Mouse (Mus musculus): ENCODE data around the gene Myo1c. TPM values are rescaled to one million over a fixed set of nuclear protein-coding genes. Genes with fewer than 3 reads are reported as not detected.
A peak's percentile ranks its signal among the peaks of the same experiment; 100 is the strongest.
"Not testable (repeated sequence)": the region's sequence is repeated elsewhere in the genome, so short reads cannot be mapped to it uniquely, and the experiment has no call there.

The Myo1c gene
- total RNA-seq, 2 experiments from 2014 or later: 4.2 to 6.0 TPM

DNA sequence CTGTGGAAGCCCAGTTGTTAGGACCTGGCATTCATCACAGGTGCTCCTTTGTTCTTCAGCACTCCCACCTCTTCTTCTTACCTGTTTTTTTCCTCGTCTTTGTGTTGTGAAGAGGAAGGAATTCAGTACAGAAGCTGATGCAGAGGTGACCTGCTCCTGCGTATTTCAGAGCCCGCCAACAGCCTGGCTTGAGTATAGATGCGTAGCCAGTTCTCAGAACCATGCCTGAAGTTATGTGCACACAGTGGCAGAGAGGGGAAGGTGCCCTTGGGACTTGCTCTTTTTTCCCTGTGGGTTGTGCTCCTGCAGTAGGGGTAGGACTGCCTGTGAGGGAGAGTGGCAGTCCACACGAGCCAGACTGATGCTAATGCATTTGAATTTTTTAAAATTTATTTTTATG, 43.3 kb downstream of the Myo1c start:
- no peak for ATAC-seq (replicated peaks; ENCODE audit: low FRiP score, poor library complexity, severe bottlenecking)

DNA sequence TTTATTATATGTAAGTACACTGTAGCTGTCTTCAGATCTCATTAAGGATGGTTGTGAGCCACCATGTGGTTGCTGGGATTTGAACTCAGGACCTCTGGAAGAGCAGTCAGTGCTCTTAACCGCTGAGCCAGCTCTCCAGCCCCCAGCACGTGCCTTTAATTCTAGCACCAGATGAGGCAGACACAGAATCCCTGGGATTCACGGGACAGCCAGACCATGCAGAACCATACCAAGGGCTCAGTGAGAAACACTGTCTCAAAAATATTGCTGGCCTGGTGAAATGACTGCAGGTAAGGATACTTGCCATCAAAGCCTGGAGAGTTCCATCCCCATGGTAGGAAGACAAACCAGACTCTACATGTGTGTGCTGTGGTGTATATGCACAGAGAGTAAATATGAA, 47.2 kb downstream of the Myo1c start:
- ATAC-seq (replicated peaks; ENCODE audit: low FRiP score, poor library complexity, severe bottlenecking): not testable (repeated sequence)

DNA sequence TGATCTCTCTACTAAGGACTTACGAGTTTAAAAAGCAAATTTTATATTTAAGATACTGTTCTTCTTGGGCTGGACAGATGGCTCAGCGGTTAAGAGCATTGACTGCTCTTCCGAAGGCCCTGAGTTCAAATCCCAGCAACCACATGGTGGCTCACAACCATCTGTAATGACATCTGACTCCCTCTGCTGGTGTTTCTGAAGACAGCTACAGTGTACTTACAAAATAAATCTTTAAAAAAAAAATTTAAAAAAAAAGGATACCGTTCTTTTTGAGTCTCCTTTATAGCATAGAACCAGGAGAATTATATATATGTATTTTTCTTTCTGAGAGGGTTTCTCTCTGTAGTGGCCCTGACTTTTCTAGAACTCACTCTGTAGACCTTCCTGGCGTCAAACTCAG, 50.3 kb downstream of the Myo1c start:
- no peak for ATAC-seq (replicated peaks; ENCODE audit: low FRiP score, poor library complexity, severe bottlenecking)

DNA sequence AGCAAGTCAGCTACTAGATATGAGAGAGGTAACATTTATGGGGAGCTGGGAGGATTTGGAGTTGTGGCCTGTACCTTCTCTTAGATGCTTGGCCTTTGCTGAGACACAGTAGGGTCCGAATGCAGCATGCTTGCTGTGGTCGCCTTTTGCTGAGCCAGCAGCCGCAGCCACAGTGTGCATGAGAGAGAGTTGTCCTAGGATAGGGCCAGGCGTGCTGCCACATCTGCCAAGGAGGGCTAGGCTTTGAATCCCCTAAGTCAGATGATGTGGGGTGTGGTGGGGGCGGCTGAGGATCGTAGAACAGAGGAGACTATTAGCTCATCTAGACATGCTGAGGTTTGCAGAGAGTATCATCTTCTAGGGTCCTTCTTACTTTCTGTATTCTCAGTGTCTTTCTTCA, 52.5 kb downstream of the Myo1c start:
- no peak for ATAC-seq (replicated peaks; ENCODE audit: low FRiP score, poor library complexity, severe bottlenecking)

DNA sequence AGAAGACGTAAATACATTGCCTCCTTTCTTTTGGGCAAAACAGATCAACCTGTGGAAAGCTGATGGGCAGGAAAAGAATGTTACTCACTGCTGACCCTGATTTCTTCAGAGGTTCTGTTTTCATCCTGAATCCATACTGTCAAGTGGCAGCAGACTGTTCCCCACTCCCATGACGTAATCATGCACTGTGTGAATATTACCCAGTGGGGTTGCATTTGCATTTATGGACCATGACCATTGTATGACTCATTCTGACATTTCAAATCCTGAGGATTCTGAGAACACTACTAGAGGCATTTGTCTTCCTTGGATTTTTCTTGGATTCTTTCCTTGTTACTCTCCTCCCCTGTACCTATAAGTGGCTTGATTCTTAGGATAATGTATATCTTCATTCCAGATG, 53.4 kb downstream of the Myo1c start:
- no peak for ATAC-seq (replicated peaks; ENCODE audit: low FRiP score, poor library complexity, severe bottlenecking)

DNA sequence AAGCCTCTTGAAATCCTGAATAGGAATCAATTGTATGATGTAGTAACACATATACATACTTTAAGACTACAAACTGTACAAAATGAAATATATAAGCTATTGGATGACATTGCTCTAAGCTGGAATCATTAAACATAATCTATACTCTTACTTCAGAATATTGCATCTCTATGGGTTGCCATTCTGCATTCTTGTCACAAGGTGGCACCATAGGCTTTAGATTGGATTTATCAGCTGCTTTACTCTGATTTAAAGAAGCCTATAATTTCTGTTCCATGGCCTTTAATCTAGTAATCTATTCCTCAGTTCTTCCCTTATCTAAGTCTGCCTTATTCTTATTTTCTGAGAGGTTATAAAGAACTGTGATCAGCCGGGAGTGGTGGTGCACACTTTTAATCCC, 63.6 kb downstream of the Myo1c start:
- peak; percentile 86 for ATAC-seq (replicated peaks; ENCODE audit: low FRiP score, poor library complexity, severe bottlenecking)

DNA sequence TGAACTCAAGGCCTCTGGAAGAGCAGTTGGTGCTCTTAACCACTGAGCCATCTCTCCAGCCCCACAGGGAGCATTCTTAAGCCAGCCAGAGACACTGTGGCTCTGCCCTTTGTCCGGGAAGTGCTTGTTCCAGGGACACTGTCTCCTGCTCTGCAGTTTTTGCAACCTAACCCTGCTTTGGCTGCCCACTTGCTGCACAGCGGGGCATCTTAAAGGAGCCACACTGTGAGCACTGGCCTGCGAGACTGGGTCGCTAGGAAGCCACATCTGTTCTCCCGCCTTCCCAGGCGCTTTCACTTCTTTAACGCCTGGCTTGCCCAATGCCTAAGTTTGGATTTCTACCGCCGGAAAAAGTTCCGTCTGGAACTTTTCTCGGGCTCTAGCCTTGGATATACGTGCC, 65.3 kb downstream of the Myo1c start:
- ATAC-seq (replicated peaks; ENCODE audit: low FRiP score, poor library complexity, severe bottlenecking): no peak

DNA sequence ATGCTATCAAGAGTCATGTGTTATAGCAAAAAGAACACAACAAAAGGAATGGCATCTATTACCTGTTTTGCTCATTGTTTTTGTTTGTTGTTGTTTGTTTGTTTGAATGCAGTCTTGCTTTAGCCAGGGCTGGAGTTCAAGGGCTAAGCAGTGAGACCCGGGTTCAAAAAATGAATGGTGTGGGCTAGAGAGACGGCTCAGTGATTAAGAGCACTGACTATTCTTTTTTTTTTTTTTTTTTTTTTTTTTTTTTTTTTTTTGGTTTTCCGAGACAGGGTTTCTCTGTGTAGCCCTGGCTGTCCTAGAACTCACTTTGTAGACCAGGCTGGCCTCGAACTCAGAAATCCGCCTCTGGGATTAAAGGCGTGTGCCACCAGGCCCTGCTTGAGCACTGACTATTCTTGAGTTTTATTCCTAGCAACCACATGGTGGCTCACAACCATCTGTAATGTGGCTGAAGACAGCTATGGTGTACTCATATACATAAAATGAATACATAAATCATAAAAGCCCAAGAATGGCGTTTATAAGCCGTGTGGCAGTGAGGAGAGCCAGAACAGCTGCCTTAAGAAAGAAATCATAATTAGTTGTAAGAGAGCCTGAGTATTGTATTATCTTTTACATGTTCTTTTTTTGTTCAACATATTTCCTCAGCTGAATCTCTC, 66.5 kb downstream of the Myo1c start:
- no peak for ATAC-seq (replicated peaks; ENCODE audit: low FRiP score, poor library complexity, severe bottlenecking)

DNA sequence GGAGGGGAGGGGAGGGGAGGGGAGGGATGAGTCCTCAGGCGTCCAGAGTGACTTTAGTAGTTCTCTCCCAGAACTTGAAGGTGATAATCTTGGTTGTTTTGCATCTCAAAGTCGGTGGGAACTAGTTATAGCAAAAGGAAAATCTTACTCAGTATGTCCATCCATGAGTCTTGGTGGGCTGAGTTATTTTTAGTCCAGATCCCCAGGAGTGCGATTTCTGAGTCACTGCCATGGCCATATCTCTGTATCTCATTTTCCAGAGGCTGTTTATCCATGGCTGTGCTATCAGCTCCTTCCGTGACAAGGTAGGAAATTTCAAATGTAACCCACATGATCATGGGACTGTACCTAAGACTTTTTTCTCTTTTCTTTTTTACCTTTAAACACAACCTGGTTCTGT, 72.0 kb downstream of the Myo1c start:
- no peak for ATAC-seq (replicated peaks; ENCODE audit: low FRiP score, poor library complexity, severe bottlenecking)

Other genes with a start within 250 kb of the Myo1c start
- gene Serpinf1, start 227.8 kb upstream of the Myo1c start, total RNA-seq (2015; ENCODE audit: low replicate concordance): 3.8 and 10.4 TPM in 2 replicates
- 3.7 and 4.9 TPM in 2 replicates for gene Serpinf1, start 227.8 kb upstream of the Myo1c start, total RNA-seq (2017; ENCODE audit: low replicate concordance)
- 4.6 TPM in 1 of 2 replicates, not detected in the other for gene Serpinf2, start 210.9 kb upstream of the Myo1c start, total RNA-seq (2015; ENCODE audit: low replicate concordance)
- 0.70 and 0.94 TPM in 2 replicates for gene Serpinf2, start 210.9 kb upstream of the Myo1c start, total RNA-seq (2017; ENCODE audit: low replicate concordance)
- gene Wdr81, start 195.8 kb upstream of the Myo1c start, total RNA-seq (2015; ENCODE audit: low replicate concordance): 22.6 and 24.8 TPM in 2 replicates
- gene Wdr81, start 195.8 kb upstream of the Myo1c start, total RNA-seq (2017; ENCODE audit: low replicate concordance): 27.3 and 28.2 TPM in 2 replicates
- 1.5 and 3.7 TPM in 2 replicates for gene Tlcd2, start 188.8 kb upstream of the Myo1c start, total RNA-seq (2015; ENCODE audit: low replicate concordance)
- 1.3 and 5.5 TPM in 2 replicates for gene Tlcd2, start 188.8 kb upstream of the Myo1c start, total RNA-seq (2017; ENCODE audit: low replicate concordance)
- gene Prpf8, start 163.7 kb upstream of the Myo1c start, total RNA-seq (2015; ENCODE audit: low replicate concordance): 42.3 and 43.5 TPM in 2 replicates
- gene Prpf8, start 163.7 kb upstream of the Myo1c start, total RNA-seq (2017; ENCODE audit: low replicate concordance): 26.5 and 27.0 TPM in 2 replicates
- gene Rilp, start 140.4 kb upstream of the Myo1c start, total RNA-seq (2015; ENCODE audit: low replicate concordance): not detected in 2 replicates
- gene Rilp, start 140.4 kb upstream of the Myo1c start, total RNA-seq (2017; ENCODE audit: low replicate concordance): not detected in 2 replicates
- 0.42 TPM in 1 of 2 replicates, not detected in the other for gene Scarf1, start 137.0 kb upstream of the Myo1c start, total RNA-seq (2015; ENCODE audit: low replicate concordance)
- gene Scarf1, start 137.0 kb upstream of the Myo1c start, total RNA-seq (2017; ENCODE audit: low replicate concordance): 0.42 and 1.4 TPM in 2 replicates
- 6.7 and 11.9 TPM in 2 replicates for gene Slc43a2, start 118.8 kb upstream of the Myo1c start, total RNA-seq (2015; ENCODE audit: low replicate concordance)
- gene Slc43a2, start 118.8 kb upstream of the Myo1c start, total RNA-seq (2017; ENCODE audit: low replicate concordance): 9.1 and 14.9 TPM in 2 replicates
- gene Pitpna, start 62.4 kb upstream of the Myo1c start, total RNA-seq (2015; ENCODE audit: low replicate concordance): 44.7 and 47.5 TPM in 2 replicates
- gene Pitpna, start 62.4 kb upstream of the Myo1c start, total RNA-seq (2017; ENCODE audit: low replicate concordance): 16.2 and 22.4 TPM in 2 replicates
- 67.3 and 73.2 TPM in 2 replicates for gene Inpp5k, start 19.5 kb upstream of the Myo1c start, total RNA-seq (2015; ENCODE audit: low replicate concordance)
- gene Inpp5k, start 19.5 kb upstream of the Myo1c start, total RNA-seq (2017; ENCODE audit: low replicate concordance): 50.7 and 78.4 TPM in 2 replicates
- 10.2 and 16.1 TPM in 2 replicates for gene Crk, start 28.8 kb downstream of the Myo1c start, total RNA-seq (2015; ENCODE audit: low replicate concordance)
- gene Crk, start 28.8 kb downstream of the Myo1c start, total RNA-seq (2017; ENCODE audit: low replicate concordance): 11.8 and 26.3 TPM in 2 replicates
- gene Ywhae, start 82.4 kb downstream of the Myo1c start, total RNA-seq (2015; ENCODE audit: low replicate concordance): 119 and 129 TPM in 2 replicates
- 56.7 and 60.2 TPM in 2 replicates for gene Ywhae, start 82.4 kb downstream of the Myo1c start, total RNA-seq (2017; ENCODE audit: low replicate concordance)
- not detected in 2 replicates for gene Doc2b, start 145.5 kb downstream of the Myo1c start, total RNA-seq (2015; ENCODE audit: low replicate concordance)
- gene Doc2b, start 145.5 kb downstream of the Myo1c start, total RNA-seq (2017; ENCODE audit: low replicate concordance): not detected in 2 replicates

Measured in erythroblast, adult 5-6 weeks (primary cell).